Mouse (Mus musculus): ENCODE data around the gene Tchhl1. TPM values are rescaled to one million over a fixed set of nuclear protein-coding genes. Genes with fewer than 3 reads are reported as not detected.

Tchhl1 gene
- total RNA-seq, 1 experiment from 2014 or later, result not detected

Other genes with a start within 250 kb of the Tchhl1 start
- not detected in 2 replicates for gene Flg, start 195.2 kb upstream of the Tchhl1 start, total RNA-seq (2017)
- not detected in 2 replicates for gene Hrnr, start 149.0 kb upstream of the Tchhl1 start, total RNA-seq (2017)
- not detected in 2 replicates for gene Rptn, start 75.1 kb upstream of the Tchhl1 start, total RNA-seq (2017)
- not detected in 2 replicates for gene Tchh, start 26.4 kb upstream of the Tchhl1 start, total RNA-seq (2017)
- 49.1 and 66.1 TPM in 2 replicates for gene S100a11, start 51.7 kb downstream of the Tchhl1 start, total RNA-seq (2017)
- 357 and 381 TPM in 2 replicates for gene S100a10, start 86.3 kb downstream of the Tchhl1 start, total RNA-seq (2017)
- gene Tdpoz2, start 183.9 kb downstream of the Tchhl1 start, total RNA-seq (2017), result not detected in 2 replicates
- not detected in 2 replicates for gene Tdpoz1, start 207.6 kb downstream of the Tchhl1 start, total RNA-seq (2017)
- not detected in 2 replicates for gene Gm37596, start 224.3 kb downstream of the Tchhl1 start, total RNA-seq (2017)